Mouse (Mus musculus) neural tube, embryonic 10.5 days (tissue): ENCODE measurements around the gene Cbwd1.

Experiments
- DNase-seq: peaks from one replicate; pipeline ENCODE4 v3.0.0-alpha.2; 2017; ENCODE audit warnings: low spot score; ENCODE audit errors: extremely low spot score

The Cbwd1 gene

DNA sequence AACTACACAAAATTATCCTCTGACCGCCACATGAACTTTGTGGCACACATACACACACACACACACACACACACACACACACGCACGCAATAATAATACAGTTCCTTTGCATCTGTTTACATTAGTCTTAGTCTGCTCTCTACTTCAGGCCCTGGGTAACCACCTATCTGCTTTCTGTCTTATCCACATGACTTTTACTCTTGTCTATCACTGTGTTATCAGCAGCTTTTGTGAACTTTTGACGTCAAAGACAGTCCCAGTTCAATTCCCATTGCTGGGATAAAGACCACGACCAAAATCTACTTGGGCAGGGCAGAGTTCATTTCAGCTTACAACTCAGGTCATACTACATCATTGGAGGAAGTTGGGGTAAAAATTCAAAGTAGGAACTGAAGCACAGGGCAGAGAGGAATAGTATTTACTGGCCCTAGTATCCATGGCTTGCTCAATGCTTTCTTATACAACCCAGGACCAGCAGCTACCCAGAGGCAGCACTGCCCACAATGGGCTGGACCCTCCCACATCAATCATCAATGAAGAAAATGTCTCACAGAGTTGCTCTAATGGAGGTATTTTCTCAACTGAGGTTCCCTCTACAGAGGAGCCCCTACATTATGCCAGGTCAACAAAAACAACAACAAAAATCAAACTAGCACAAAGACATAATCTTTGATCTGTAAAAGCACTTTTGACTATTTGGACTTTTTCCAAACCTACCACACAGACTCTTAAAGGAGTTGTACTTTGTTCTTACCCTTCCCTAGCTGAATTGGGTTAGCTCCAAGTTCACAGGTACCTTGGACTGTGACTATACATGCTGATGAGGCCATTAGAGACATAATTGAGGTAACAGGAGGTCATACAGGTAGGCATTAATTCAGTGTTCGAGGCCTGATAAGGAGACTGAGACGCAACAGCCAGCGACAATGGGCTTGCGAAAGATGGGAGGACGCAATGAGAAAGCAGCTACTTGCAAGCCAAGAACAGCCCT lies 17.7 kb upstream of the Cbwd1 start:
- no peak for DNase-seq

DNA sequence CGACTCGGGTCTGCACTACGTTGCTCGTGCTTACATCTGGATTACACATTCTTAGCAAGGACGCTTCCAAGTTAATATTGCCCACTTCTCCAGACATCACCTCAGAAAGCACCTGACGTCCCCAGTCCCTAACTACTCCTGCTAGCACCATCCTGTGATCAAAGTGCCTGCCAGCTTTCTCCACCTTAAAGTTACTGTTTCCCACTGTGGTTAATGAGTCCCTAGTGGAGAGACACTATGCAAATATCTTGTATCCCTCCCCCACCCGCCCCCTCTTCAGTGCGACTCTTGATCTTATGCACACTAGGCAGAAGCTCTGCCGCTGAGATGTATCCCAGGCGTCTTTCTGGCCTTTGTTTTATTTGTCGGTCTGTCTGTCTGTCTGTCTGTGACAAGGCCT lies 16.6 kb upstream of the Cbwd1 start:
- no peak for DNase-seq

DNA sequence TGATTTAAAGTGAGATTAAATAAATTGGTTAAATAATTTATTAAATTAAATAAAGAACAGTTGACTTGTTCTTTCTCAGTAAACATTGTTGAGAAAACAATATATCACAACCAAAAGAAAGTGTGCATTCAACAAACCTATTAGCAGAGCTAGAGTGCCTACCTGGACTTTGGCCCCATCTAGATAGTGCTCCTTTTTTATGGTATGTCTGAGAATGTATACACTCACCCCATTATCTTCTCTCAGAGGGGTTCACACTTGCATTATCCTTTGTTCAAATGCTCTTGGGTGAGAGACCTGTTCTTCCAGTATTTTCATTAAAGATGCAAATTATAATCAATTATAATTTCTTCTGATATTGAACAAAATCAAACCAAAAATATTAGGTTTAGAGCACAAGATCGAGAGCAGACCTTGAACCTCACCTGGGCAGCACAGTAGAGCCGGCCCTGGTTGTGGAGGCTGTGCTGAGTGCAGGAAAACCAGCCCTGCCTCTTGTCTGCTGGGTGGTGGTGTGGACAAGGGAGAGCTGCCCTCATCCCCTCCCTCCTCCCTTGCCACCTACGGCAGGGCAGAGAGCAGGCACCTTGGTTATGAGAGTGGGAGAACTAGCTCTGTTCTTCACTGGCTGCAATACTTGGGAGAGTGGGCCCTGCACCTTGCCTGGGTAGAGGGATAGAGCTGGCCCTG lies 11.4 kb upstream of the Cbwd1 start:
- no peak for DNase-seq

DNA sequence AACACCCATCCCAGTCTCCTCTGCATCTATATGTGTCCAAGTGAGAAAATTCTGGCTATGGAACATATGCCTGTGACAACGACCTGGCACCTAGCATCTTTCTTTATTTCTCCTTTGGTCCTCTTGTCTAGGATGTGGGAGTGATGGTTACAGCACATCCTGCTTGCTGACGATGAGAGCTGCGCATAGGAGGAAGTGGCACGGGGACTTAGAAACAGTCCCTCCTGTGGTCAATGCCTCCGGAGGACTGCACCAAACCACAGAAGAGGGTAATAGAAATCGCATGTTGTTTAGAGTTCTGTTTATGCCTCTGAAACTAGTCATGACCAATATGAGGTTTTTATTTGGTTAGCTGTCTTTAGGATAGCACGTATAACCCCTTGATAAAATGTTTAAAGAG lies 9.9 kb upstream of the Cbwd1 start:
- DNase-seq = no peak

DNA sequence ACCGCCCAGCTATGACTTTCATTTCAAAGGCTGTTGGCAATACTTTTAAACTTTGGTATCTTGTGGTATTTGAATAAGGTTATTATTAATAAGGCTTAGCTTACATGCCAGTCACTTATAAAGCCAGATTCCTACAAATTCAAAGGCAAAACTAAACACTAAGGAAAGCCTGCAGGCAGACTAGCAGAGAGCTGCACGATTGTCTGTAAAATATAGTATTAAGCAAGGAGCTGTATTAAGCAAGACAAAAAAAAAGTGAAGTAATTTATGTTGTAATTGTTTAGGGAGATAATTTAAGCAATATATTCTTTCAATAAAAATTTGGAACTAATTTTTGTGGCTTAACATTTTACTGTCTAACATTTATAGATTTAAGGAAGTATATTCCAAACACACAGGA lies 5.5 kb upstream of the Cbwd1 start:
- DNase-seq = no peak

DNA sequence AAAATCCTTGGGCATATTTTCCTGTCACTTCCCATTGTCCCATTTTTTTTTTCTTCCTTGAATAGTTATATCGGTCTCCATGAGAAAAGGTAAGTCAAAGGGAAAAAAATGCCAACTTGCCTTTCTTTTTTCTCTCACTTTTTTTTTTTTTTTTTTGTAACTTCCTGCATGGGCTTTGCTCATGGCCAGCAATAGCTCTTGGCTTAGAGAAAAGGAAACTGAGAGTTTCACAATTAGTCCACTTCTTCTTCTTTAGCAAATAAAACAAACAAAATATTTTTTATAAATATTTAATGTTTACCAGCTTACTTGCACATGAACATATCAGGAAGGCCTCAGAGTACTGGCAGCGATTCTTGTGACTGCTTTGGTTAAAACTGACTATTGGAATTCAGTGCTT lies 4.8 kb upstream of the Cbwd1 start:
- DNase-seq = no peak

DNA sequence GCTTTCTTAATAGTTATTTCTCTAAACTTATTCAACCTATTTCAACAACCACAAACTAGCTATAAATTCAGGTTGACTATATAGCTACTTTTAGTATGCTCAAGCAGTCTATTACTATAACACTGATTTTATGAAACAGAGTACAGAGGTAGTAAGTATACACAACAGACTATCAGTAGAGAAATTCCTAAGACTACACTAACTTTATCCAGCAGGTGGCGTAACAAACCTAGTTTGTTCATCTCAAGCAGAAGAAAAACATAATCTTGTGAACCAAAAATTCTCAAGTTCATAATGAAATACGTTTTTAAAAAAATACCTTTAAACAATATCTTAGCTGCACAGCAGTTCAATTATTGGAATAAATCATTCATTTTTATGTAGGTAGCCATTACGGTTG lies 2.9 kb downstream of the Cbwd1 start:
- no peak for DNase-seq

DNA sequence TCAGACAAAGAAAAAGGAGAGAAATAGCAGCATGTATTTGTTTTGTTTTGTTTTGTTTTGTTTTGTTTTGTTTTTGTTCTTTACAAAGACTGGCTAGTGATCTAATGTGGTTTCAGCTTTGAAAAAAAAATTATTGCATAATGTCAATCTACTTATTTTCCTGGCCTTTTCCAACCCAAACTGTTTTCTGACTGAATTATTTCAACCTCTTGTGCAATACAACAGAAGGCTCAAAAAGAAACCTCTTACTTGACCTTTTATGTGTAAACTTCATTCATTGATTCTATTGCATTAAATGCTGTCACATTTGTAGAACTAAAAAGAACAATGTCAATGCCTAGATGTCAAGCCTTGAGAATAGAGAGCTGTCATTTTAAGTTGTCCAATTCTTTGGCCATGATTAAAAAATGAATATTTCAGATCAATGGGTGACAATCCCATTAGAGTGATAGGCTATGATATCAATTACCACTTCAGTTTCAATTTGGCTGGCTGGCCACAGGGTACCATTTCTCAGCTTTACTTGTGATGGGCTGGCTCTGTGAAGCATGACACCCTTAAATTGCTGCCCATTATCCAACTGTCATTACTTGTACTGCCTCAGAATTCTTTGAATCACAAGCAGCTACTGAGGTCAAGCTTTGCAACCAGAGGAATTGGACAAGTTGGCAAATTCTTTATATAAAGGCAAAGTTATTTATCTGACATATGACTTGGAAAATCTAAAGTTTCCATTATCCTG lies 15.7 kb downstream of the Cbwd1 start:
- DNase-seq = no peak

DNA sequence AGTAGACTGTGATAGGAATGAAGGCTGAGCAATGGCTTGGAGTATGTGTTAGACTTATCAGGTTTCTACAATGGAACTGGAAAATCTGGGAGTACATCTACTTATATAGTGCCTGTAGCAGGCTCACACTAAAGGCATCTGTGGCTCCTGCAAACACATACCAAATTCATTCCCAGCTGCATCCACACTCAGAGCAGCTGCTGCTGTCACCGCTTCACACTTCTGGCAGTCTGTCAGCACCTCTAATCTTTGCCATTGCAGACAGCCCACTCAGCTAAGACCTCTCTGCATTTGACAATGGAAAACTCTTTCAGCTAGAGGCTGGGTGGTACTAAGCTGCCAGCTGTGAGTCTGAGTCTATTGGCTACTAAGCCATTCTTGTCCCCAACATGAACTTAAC lies 24.3 kb downstream of the Cbwd1 start:
- DNase-seq = no peak

DNA sequence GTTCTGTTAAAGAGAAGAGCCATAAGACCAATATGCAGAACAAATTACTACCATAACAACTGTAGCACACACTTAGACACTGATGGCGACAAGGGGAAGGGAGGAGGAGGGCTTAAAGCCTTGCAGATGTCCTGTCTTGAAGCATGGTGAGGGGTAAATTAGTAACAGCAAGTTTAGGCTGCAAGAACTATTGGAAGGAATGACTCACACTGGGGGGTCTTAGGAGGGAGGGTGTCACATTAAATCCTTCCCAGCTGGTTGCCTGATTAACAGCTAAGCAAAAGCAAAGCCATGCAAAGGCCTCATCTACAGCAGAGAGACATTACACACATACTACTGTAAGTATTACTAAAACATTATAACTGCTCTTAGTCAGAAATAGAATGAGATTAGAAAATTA lies 32.4 kb downstream of the Cbwd1 start:
- no peak for DNase-seq

DNA sequence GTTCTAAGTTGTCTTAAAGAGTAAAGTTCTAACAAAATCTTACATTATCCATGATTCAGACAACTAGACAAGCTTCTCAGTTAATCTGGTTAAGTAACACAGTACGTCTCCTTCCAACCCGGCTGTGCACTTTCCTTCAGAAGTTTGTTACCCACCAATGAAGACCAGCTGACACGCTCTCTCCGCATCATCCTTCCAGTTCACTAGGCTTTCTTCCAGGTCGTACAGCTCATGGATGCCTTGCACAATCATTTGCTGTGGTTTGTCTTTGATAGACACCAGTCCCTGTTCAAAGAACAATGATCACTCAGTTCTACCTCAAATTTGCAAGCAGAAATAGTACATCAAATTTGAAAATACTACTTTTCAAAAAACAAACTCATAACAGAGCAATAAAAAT lies 40.5 kb downstream of the Cbwd1 start:
- DNase-seq = no peak

DNA sequence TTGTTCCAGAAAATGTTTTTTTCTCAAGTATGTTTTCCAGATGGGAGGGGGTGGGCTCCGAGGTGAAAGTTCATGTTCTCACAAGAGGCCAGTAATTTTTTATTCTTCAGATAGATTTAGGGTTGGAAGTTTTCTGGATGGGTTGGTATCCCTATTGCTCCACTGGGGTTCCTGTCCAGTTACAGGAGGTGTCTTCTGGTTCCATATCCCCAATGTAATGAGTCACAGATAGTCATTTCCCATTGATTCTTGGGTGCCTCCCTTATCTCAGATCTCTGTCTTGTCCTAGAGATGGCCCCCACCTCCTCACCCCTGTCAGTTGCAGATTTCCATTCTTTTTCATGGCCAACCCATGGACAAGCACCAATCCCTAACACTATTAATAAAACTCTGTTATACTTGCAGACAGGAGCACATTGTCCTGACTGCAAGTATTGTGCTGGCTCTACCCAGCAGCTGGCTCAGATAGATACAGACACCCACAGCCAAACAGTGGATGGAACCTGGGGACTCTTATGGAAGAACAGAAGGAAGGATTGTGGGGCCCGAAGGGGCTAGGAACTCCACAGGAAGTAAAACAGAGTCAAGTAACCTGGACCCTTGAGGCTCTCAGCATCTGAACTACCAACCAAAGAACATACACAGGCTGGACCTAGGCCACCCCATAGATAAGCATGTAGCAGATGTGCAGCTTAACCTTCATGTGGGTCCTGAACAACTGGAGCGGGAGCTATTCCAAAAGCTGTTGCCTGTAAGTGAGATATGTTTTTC lies 52.8 kb downstream of the Cbwd1 start:
- no peak for DNase-seq

DNA sequence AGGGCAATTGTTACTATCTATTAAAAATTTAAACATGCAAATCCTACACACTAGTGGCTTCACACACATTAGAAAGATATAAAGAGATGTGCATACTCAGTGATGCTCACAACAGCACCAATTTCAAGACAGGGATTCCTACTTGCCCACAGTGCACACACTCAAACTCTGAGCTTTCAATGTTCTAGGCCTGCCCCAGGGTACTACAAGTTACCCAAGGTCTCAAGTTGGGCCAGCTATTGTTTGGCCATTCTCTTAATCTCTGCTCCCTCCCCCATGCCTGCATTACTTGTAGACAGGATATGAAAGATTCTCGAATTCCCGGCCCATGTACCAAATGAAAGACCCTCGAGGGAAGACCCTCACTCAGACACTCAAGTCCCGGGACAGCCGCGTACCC lies 53.8 kb downstream of the Cbwd1 start:
- DNase-seq = no peak

DNA sequence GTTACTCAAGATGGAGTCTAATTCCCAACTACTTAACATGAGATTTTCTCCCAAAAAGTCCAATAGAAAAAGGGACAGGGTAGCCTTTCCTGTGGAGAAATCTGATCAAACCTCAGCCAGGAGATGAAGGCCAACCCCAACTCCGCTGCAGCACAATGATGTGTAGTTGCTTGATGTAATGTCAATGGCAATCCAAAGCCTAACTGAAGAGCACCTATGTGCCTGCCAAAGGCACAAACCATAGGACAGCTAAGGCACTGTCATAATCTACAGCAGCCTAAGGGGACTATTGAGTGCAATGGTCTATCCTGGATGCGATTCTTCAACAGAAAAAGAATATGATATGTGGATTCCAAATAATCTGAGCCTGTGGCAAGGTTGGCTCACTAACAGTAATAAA lies 58.6 kb downstream of the Cbwd1 start:
- no peak for DNase-seq

DNA sequence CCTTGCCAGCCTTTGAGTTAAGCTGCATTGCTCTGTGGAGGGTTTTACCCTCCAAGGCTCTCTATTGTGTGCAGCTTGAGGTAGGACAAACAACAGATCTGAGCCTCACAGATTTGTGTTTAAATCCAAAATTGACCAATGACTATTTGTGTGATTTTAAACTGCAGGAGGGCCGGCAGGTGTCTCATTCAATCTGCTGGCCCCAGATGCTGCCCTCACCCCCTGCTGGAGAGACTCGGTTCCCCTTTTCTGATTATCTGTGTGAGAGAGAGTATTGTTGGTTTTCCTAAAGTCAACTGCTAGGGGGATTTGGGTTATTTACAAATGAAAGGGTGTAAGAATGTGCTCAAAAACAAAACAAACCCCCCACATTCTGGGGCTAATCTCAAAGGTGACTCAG lies 59.2 kb downstream of the Cbwd1 start:
- DNase-seq = no peak

DNA sequence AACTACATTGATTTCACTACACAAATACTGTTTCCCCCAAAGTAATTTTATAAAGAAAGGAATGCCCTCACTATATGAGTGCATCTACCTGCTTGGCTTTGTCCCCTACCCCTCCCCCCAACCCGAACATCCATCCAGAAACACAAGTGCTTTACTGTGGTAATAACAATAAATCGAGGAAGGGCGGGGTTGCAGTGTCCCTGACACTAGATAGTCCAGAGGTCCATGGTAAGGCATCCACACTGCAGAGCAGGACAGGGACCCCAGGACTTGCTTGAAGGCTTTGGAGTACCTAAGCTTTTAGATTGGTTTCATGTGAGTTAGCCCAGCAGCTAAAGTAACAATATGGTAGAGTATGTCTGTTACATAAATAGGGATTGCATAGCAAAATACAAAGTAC lies 59.7 kb downstream of the Cbwd1 start:
- no peak for DNase-seq

DNA sequence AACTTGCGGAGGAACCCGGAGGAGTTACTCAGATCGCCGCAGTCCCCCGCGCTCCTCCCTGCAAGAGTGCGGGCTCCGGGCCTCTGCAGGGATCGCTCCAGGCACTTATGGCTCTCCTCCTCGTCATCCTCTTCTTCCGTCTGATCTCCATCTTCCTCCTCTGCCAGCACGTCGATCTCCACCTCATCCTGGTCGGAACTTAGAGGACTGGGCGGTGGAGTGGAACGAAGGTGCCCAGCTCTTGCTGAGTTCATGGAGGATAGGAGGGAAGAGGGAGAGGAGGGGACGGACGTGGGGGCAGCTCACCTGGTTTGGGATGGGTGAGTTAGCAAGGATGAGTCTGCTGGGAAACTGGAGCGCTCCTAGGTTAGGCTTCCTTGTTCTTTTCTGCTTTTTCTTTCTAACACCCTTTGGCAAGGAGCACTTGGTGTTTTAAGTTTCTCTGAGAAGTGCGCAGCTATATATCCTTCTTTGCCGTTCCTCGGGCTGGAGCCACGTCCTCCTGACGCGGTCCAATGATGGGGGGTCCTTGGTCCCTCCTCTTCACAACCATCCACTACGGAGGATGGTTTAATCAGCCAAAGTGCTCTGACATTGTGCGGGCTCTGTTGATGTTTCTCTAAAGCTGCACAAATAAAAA lies 60.7 kb downstream of the Cbwd1 start, which contains the start of gene Foxd4:
Foxd4 (minus strand) TSS at position 617 of the 640 bp plus-strand sequence.
- peak; percentile 61 for DNase-seq

DNA sequence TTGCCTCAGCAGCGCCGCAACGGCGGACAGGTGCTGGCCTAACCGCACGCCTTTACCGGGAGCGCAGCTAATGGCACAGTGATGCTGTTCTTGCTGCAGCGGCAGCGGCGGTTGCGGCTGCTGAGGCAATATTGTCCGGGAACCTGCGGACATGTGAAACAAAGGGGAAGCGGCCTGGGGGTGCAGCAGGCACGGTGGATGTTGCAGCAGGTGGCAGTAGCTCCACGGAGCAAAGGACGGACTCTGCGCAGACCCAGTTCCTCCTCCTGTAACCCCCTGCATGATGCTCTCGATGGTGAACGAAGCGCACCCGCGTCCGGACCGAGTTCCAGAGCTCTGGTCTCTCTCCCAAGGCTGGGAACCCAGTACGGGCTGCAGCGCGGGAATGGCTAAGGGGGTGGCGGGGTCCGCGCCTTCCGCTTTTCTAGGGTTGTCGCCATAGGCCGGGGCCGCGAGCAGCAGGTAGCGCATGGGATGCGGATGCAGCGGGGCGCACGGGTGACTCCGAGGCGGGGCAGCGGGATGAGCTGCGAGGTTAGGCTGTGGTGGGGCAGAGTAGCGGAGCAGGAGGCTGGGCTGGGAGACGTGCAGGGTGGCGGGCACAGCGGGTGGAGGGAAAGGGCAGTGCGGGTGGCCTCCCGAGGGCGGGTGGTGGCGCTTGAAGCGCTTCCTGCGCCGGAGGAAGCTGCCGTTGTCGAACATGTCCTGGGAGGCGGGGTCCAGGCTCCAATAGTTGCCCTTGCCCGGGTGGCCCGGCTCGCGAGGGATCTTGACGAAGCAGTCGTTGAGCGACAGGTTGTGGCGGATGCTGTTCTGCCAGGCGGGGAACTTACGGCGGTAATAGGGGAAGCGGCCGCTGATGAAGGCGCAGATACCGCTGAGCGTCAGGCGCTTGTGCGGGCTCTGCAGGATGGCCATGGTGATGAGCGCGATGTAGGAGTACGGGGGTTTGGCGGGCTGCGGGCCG lies 61.5 kb downstream of the Cbwd1 start:
- peak; percentile 76 for DNase-seq

DNA sequence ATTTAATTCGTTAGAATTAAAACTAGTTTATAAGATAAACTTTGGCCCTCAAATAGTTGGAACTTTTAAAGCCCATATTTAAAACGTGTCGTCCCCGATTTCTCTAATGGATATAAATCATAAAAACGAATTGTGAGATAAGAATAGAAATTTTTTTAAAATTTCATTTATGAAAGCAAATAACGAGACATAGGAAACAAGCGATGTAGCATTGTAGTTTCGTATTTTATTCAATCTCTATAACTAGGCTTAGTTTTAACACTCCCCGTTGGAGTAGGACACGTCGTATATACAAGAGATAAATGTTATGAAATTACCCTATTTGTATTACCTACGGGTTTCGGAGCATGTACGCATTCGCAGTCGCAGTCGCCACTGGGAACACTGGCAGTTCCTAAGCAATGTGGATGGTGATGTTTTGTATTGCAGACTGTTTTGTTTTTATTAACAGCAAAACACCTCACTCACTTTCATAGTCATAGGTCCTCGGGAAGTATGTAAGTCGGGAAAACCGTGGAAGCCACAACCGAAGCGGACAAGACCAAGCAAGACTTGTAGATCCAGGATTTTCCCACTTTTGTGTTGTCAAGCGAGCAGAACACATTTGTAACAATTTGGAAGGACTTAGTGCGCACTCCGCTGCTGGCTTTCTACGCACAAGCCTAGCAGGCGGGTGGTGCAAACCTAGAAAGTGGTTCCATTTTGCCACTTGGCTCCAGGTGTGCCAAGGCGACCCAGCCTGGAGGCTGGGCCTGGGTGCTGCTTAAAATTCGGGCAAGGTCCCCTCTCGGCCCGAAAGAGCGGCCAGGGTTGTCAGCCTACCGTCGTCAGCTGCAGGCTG lies 62.5 kb downstream of the Cbwd1 start:
- peak; percentile 67 for DNase-seq
